In genomic region chr3:32658401-32658800, GRCm38 (mm10) we compare ENCODE assay signal across 12 mouse cellular contexts. TPM values are rescaled to one million over a fixed set of nuclear protein-coding genes. Genes with fewer than 3 reads are reported as not detected.
DNase-seq lines count a peak whose midpoint lies in the region; ATAC-seq and TF ChIP-seq lines count a peak whose summit lies in the region.
"Had no signal": no experiment of that assay in that cellular context is flagged by ENCODE, and none has a peak within 500 bp of the region (broad histone marks: within the 10 kb centered on the region; RNA-seq: fewer than 3 reads in every experiment).

No protein-coding gene starts in this region.

- peak overlapping the region; percentile 77 for H3K4me2 ChIP-seq in heart, embryonic 14.5 days (ENCODE audit: low read length)
- peak overlapping the region; percentile 43 for H3K4me2 ChIP-seq in intestine, embryonic 16.5 days (ENCODE audit: low read depth, low read length)
- H3K4me2 ChIP-seq: forebrain, embryonic 12.5 days had no signal

- no peak for TF ChIP-seq CTCF in E14TG2a.4 (conservative IDR thresholded peaks at IDR 0.05; ENCODE audit: low read length)

- peak overlapping the region; percentile 42 to 53 for H3K4me3 ChIP-seq in heart, embryonic 14.5 days (ENCODE audit: control insufficient read depth in 1 of 2, insufficient read depth in 1 of 2, low read depth in 1 of 2, low read length in 2 of 2)
- 0 out of 2 replicates have a peak overlapping the region, but pooled peaks have one; percentile 13 for H3K4me3 ChIP-seq in E14TG2a.4 (replicated peaks; ENCODE audit: low read length)
- peak overlapping the region; percentile 28 for H3K4me3 ChIP-seq in intestine, embryonic 16.5 days (ENCODE audit: low read length)
- H3K4me3 ChIP-seq in forebrain, embryonic 10.5 days = no peak overlapping the region
- H3K4me3 ChIP-seq: forebrain, embryonic 12.5 days had no signal

- intact Hi-C loops in heart, postnatal 36 days (cut with DNase I) = loop anchor here (5.0 kb wide), 1 partner anchor 41 kb away; the partner anchor contains the start of gene Gnb4

- H3K36me3 ChIP-seq in heart, embryonic 14.5 days (ENCODE audit: control insufficient read depth, insufficient read depth, low read length) = no peaks in the 10 kb centered on the region
- no peaks in the 10 kb centered on the region for H3K36me3 ChIP-seq in E14TG2a.4 (ENCODE audit: insufficient read depth, low read length)
- H3K36me3 ChIP-seq in intestine, embryonic 16.5 days (ENCODE audit: control insufficient read depth, insufficient read depth, low read length) = no peaks in the 10 kb centered on the region
- H3K36me3 ChIP-seq in forebrain, embryonic 10.5 days (replicated peaks) = no peaks in the 10 kb centered on the region
- H3K36me3 ChIP-seq: forebrain, embryonic 12.5 days had no signal

- H3K9ac ChIP-seq in heart, embryonic 14.5 days (ENCODE audit: low read length) = peak overlapping the region; percentile 72
- no peak overlapping the region; the same call in 1 of the 2 replicates for H3K9ac ChIP-seq in intestine, embryonic 16.5 days (ENCODE audit: low read depth, low read length)
- H3K9ac ChIP-seq: forebrain, embryonic 12.5 days had no signal

- peaks cover 5 to 7% of the 10 kb centered on the region in 2 experiments; a peak in 3 of 4 replicates for H3K4me1 ChIP-seq in heart, embryonic 14.5 days (ENCODE audit: control insufficient read depth in 2 of 2, insufficient read depth in 2 of 2, low read length in 2 of 2)
- H3K4me1 ChIP-seq in E14TG2a.4 (replicated peaks; ENCODE audit: low read depth, low read length) = peaks cover 33% of the 10 kb centered on the region
- no peaks in the 10 kb centered on the region for H3K4me1 ChIP-seq in intestine, embryonic 16.5 days (ENCODE audit: control insufficient read depth, insufficient read depth, low read length)
- H3K4me1 ChIP-seq in forebrain, embryonic 10.5 days = peaks cover 6% of the 10 kb centered on the region; the same call in 1 of the 2 replicates
- H3K4me1 ChIP-seq: forebrain, embryonic 12.5 days had no signal

- no peak for ATAC-seq in heart, embryonic 14.5 days (ENCODE audit: insufficient number of reproducible peaks, insufficient read depth, low FRiP score, low read depth)
- peak; percentile 53; the same call in 1 of the 2 replicates for ATAC-seq in intestine, embryonic 16.5 days
- ATAC-seq in megakaryocyte-erythroid progenitor cell, adult 5-6 weeks (replicated peaks; ENCODE audit: low FRiP score, low TSS enrichment, poor library complexity, severe bottlenecking) = peak; percentile 36; the same call in 1 of the 2 replicates
- ATAC-seq: midbrain, embryonic 16.5 days had no signal

- H3K27ac ChIP-seq in heart, embryonic 14.5 days (replicated peaks in 1 of 2; ENCODE audit: control insufficient read depth in 1 of 2, insufficient read depth in 1 of 2, low read depth in 2 of 2, low read length in 2 of 2) = 0 out of 4 replicates have a peak overlapping the region, but pooled peaks of 1 of the 2 experiments have one; percentile 55
- peak overlapping the region; percentile 66 for H3K27ac ChIP-seq in intestine, embryonic 16.5 days (ENCODE audit: low read length)
- no peak overlapping the region for H3K27ac ChIP-seq in forebrain, embryonic 10.5 days
- H3K27ac ChIP-seq: forebrain, embryonic 12.5 days; kidney, postnatal 0 days had no signal

- no peak for DNase-seq in heart, postnatal 36 days
- no peak for DNase-seq in forebrain, embryonic 10.5 days (ENCODE audit: extremely low spot score, low spot score)
- DNase-seq in thymus, postnatal 25 days = no peak
- DNase-seq: cerebellum, adult 2 months; lung, postnatal 4 days had no signal

- 28% methylated on average over 7 of the region's 7 CpGs for WGBS in heart, embryonic 14.5 days
- WGBS in intestine, embryonic 16.5 days = 63% methylated on average over 7 of the region's 7 CpGs
- WGBS in forebrain, embryonic 10.5 days = 80% methylated on average over 7 of the region's 7 CpGs

- no peaks in the 10 kb centered on the region for H3K9me3 ChIP-seq in heart, embryonic 14.5 days (ENCODE audit: control insufficient read depth, low read length)
- no peaks in the 10 kb centered on the region for H3K9me3 ChIP-seq in E14TG2a.4 (ENCODE audit: low read length)
- H3K9me3 ChIP-seq in intestine, embryonic 16.5 days (ENCODE audit: control insufficient read depth, low read length) = no peaks in the 10 kb centered on the region
- H3K9me3 ChIP-seq in forebrain, embryonic 10.5 days = no peaks in the 10 kb centered on the region
- H3K9me3 ChIP-seq: forebrain, embryonic 12.5 days had no signal

- H3K27me3 ChIP-seq in heart, embryonic 14.5 days (ENCODE audit: control insufficient read depth, insufficient read depth, low read length) = no peaks in the 10 kb centered on the region
- 0 out of 2 replicates have a peak, but pooled peaks cover 4% of the 10 kb centered on the region for H3K27me3 ChIP-seq in E14TG2a.4 (ENCODE audit: insufficient read depth, low read length)
- no peaks in the 10 kb centered on the region for H3K27me3 ChIP-seq in intestine, embryonic 16.5 days (replicated peaks; ENCODE audit: control insufficient read depth, insufficient read depth, low read length)
- no peaks in the 10 kb centered on the region for H3K27me3 ChIP-seq in forebrain, embryonic 10.5 days (ENCODE audit: poor library complexity, severe bottlenecking)
- H3K27me3 ChIP-seq: forebrain, embryonic 12.5 days had no signal

RNA-seq across cellular contexts. Expression of gene Gnb4, which starts 42.0 kb away (rescaled TPM):
- polyA plus RNA-seq in heart, embryonic 14.5 days (2014; fragmentation: Nextera tagmentation; extraction: Ambion mirVana) = 56.9 and 61.8 TPM in 2 replicates
- 10 to 100 TPM; 15.7 to 16.2 TPM for total RNA-seq in heart, postnatal 36 days (2021)
- polyA plus RNA-seq in intestine, embryonic 16.5 days (2015; fragmentation: Nextera tagmentation; extraction: Ambion mirVana) = 43.4 and 44.4 TPM in 2 replicates
- 33.0 and 42.2 TPM in 2 replicates for total RNA-seq in megakaryocyte-erythroid progenitor cell, adult 5-6 weeks (2014; fragmentation: Nextera tagmentation)
- total RNA-seq in megakaryocyte-erythroid progenitor cell, adult 5-6 weeks (2017) = 31.4 and 57.6 TPM in 2 replicates
- 36.7 and 38.4 TPM in 2 replicates for polyA plus RNA-seq in forebrain, embryonic 10.5 days (2016; fragmentation: Nextera tagmentation; extraction: Ambion mirVana)

RNA-seq across cellular contexts. Expression of gene Actl6a, which starts 47.7 kb away (rescaled TPM):
- polyA plus RNA-seq in heart, embryonic 14.5 days (2014; fragmentation: Nextera tagmentation; extraction: Ambion mirVana) = 83.9 and 89.5 TPM in 2 replicates
- total RNA-seq in heart, postnatal 36 days (2021) = 10 to 100 TPM; 21.8 to 22.4 TPM
- 115 and 130 TPM in 2 replicates for polyA plus RNA-seq in intestine, embryonic 16.5 days (2015; fragmentation: Nextera tagmentation; extraction: Ambion mirVana)
- total RNA-seq in megakaryocyte-erythroid progenitor cell, adult 5-6 weeks (2014; fragmentation: Nextera tagmentation) = 132 and 148 TPM in 2 replicates
- total RNA-seq in megakaryocyte-erythroid progenitor cell, adult 5-6 weeks (2017) = 100 and 139 TPM in 2 replicates
- 286 and 289 TPM in 2 replicates for polyA plus RNA-seq in forebrain, embryonic 10.5 days (2016; fragmentation: Nextera tagmentation; extraction: Ambion mirVana)
